24 mouse cellular contexts compared by ENCODE assay signal in genomic region chr2:147907341-147907740, GRCm38 (mm10).
DNase-seq lines count a peak whose midpoint lies in the region; ATAC-seq and TF ChIP-seq lines count a peak whose summit lies in the region.
"Had no signal": no experiment of that assay in that cellular context is flagged by ENCODE, and none has a peak within 500 bp of the region (broad histone marks: within the 10 kb centered on the region; RNA-seq: fewer than 3 reads in every experiment).

No protein-coding gene starts in this region.

- H3K4me1 ChIP-seq in midbrain, embryonic 10.5 days = peaks cover 45% of the 10 kb centered on the region
- H3K4me1 ChIP-seq in midbrain, postnatal 0 days (ENCODE audit: insufficient read depth, low read length) = no peaks in the 10 kb centered on the region
- H3K4me1 ChIP-seq: embryonic facial prominence, embryonic 12.5 days; heart, embryonic 12.5 days had no signal

- no peak for ATAC-seq in midbrain, postnatal 0 days (ENCODE audit: low FRiP score)
- ATAC-seq: CD4-positive, CD25-positive, alpha-beta regulatory T cell, adult 4 months; forebrain, postnatal 0 days; intestine, embryonic 16.5 days had no signal

- no peaks in the 10 kb centered on the region; the same call in 1 of the 2 replicates for H3K9me3 ChIP-seq in midbrain, embryonic 10.5 days (replicated peaks)
- no peaks in the 10 kb centered on the region for H3K9me3 ChIP-seq in midbrain, postnatal 0 days (ENCODE audit: low read length)
- H3K9me3 ChIP-seq: embryonic facial prominence, embryonic 12.5 days; forebrain, embryonic 12.5 days; heart, embryonic 12.5 days had no signal

- H3K36me3 ChIP-seq in midbrain, embryonic 10.5 days = no peaks in the 10 kb centered on the region
- H3K36me3 ChIP-seq in midbrain, postnatal 0 days (ENCODE audit: insufficient read depth, low read length) = no peaks in the 10 kb centered on the region
- H3K36me3 ChIP-seq: embryonic facial prominence, embryonic 12.5 days; forebrain, embryonic 12.5 days; G1E; heart, embryonic 12.5 days had no signal

- H3K9ac ChIP-seq in midbrain, postnatal 0 days (replicated peaks; ENCODE audit: low read length, poor library complexity, severe bottlenecking) = no peak overlapping the region
- H3K9ac ChIP-seq: embryonic facial prominence, embryonic 12.5 days; forebrain, embryonic 12.5 days; forebrain, postnatal 0 days; heart, embryonic 12.5 days; hindbrain, embryonic 14.5 days had no signal

- 10% methylated on average over 6 of the region's 6 CpGs for WGBS in midbrain, embryonic 10.5 days
- 25% methylated on average over 6 of the region's 6 CpGs for WGBS in midbrain, postnatal 0 days

- TF ChIP-seq CTCF in midbrain, postnatal 0 days (IDR thresholded peaks at IDR 0.05) = no peak

- no peak overlapping the region for H3K4me2 ChIP-seq in midbrain, postnatal 0 days (ENCODE audit: low read depth, low read length, poor library complexity, severe bottlenecking)
- H3K4me2 ChIP-seq: embryonic facial prominence, embryonic 12.5 days; forebrain, embryonic 12.5 days; heart, embryonic 12.5 days; hindbrain, embryonic 14.5 days had no signal

- DNase-seq in embryo, embryonic 10 days (ENCODE audit: low spot score) = peak; percentile 30
- no peak for DNase-seq in embryo, embryonic 9.5 days (ENCODE audit: extremely low spot score)
- DNase-seq in midbrain, embryonic 10.5 days (ENCODE audit: low spot score) = peak; percentile 63
- DNase-seq in midbrain, postnatal 0 days (ENCODE audit: low spot score) = no peak
- peak; percentile 20 for DNase-seq in embryo, embryonic 11 days
- no peak for DNase-seq in neural tube, embryonic 10.5 days (ENCODE audit: extremely low spot score, low spot score)
- DNase-seq in liver = no peak
- DNase-seq: adrenal gland, adult 8-10 months; adrenal gland, postnatal 36 days; B cell, adult 2 months; cerebellum, adult 11 months; cerebellum, adult 8-10 months; cerebellum, postnatal 25 days; forebrain, postnatal 0 days; gastrocnemius, adult 2 months; gastrocnemius, postnatal 25 days; heart, postnatal 36 days had no signal

- H3K27me3 ChIP-seq in midbrain, embryonic 10.5 days (ENCODE audit: low read depth, poor library complexity, severe bottlenecking) = peaks cover 100% of the 10 kb centered on the region
- H3K27me3 ChIP-seq in midbrain, postnatal 0 days (ENCODE audit: insufficient read depth, low read length) = peaks cover 42% of the 10 kb centered on the region
- H3K27me3 ChIP-seq: heart, embryonic 12.5 days had no signal

- peak overlapping the region; percentile 47; the same call in 1 of the 2 replicates for H3K27ac ChIP-seq in midbrain, embryonic 10.5 days (replicated peaks)
- H3K27ac ChIP-seq in midbrain, postnatal 0 days (ENCODE audit: low read depth, low read length) = no peak overlapping the region
- H3K27ac ChIP-seq: embryonic facial prominence, embryonic 12.5 days; forebrain, embryonic 12.5 days; gastrocnemius, adult 2 months; hindbrain, embryonic 14.5 days had no signal

- H3K4me3 ChIP-seq in midbrain, embryonic 10.5 days = no peak overlapping the region
- H3K4me3 ChIP-seq in midbrain, postnatal 0 days (ENCODE audit: low read depth, low read length) = no peak overlapping the region
- H3K4me3 ChIP-seq: embryonic facial prominence, embryonic 12.5 days; forebrain, embryonic 12.5 days; gastrocnemius, adult 2 months; heart, embryonic 12.5 days had no signal

Comparison
In these comparisons a context has a peak if more than half of its experiments do, and no peak if none do; other contexts are left out.
1. DNase-seq: peak in embryo, embryonic 10 days (single experiment), midbrain, embryonic 10.5 days (single experiment) and embryo, embryonic 11 days (single experiment); none in embryo, embryonic 9.5 days (single experiment), midbrain, postnatal 0 days (single experiment), neural tube, embryonic 10.5 days (single experiment) and liver (single experiment).